Mouse (Mus musculus): ENCODE data around the gene Npdc1.
A peak's percentile ranks its signal among the peaks of the same experiment; 100 is the strongest.

Npdc1 gene

DNA sequence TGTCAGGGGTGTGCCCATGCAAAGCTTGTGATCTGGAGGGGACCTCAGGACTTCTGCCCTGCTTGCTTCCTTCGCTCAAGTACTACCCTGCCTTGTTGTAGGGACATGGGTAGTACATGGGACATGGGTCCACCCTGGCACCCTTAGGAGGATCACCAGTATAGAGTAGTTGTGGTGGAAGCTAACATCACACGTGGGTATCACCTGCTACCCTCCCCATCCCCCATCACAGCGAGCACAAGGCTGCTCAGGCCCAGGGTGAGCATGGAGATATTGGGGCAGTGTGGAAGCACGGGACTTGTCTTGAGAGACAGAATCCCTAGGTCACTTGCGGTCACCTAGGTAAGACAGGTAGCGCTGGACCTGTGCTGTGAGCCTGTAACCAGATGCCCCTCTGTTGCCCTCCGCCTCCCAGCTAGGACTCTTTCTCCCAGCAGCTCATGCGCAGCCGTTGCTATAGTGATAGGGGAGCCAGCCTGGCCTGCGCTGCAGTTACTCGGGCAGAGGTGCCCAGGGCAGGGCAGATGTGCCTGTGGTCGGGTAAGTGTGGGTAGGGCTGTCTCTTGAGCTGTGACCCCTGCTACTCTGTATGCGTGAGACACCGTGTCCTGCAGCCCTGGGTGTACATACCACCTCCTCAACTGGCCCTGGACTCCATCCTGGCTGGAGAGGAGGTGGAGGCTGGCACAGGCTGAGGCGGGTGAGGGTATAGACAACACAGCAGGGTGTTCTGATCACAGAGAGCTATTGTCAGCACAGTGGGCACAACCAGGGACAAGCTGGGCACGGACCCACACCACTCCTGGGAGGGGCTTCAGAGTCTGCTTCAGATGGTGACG is 31.5 kb downstream of the Npdc1 start:
- DNase-seq (ENCODE audit: low spot score in 2 of 2): peak; percentile 23 to 26

DNA sequence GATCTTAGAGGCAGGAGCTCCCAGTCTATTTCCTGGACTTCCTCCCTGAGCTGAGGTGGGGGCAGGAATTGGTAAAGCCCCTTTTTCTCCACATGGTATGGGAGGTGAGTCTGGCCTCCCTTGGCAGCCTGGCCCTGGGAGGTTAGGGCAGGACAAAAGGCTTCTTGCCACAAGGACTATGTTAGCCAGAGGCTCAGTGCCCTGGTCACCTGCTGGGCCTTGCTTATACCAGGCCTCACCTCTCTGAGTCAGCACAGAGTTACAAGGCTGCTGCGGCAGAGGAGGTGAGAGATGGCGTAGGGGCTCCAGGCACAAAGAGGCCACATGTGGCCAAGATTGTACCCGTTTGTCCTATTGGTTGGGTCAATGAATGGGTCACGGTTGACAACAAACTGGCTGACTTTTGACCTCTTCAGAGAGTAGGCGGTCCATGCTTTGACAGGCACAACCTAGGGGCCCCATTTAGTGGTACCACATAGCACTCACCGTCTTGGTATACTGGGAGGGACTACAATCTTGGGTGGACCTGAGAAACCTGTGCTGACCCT is 32.2 kb downstream of the Npdc1 start:
- no peak for DNase-seq (ENCODE audit: low spot score in 2 of 2)

DNA sequence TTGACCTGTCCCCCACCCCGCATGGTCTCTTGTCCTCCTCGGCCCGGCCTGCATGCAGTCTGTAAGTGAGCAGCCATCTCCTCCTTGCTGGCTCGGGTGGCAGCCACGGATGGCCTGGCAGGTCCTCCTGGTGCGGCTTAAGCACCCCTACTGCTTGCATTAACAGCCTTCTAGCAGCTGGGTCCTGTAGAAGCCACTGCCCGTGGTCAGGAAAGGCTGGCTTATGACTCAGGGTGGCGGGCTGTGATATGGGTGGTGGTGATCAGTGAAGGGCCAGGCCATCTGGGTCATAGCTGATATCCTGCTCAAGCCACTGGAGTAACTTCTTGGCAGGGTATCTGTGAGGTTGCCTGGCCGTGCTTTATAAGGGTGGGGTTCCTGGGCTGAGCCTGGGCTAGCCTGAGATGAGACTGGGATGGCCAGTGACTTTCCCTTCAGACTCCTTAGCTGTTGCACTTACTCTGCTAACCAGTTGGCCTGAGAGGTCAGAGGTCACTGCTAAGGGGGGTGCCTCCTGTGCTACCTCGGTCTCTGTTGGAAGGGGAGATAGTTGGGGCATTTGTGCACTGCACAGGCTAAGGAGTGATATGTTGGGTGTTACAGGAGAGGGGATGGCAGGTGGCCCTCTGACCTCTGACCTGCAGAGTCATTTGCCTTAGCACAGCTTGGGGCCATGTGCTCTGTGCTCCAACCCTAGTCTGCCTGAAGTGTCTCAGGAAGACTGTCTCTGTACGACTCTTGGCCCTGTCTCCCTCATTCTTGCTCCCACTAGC is 33.4 kb downstream of the Npdc1 start:
- no peak for DNase-seq (ENCODE audit: low spot score in 2 of 2)

DNA sequence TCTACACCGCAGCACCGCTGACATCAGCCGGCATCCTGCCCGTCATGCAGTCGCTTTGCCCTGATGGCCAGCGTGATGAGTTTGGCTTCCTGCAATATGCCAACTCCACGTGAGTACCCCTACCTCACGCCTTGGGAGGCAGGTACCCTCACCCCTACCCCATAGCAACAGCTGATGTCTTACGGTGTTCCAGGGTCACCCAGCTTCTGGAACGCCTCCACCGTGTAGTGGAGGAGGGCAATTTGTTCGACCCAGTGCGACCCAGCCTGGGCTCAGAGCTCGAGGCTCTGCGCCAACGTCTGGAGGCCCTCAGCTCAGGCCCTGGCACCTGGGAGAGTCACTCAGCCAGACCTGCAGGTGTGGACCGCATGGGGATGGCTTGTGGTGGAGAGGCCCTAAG is 34.0 kb downstream of the Npdc1 start:
- no peak for DNase-seq (ENCODE audit: low spot score in 2 of 2)

DNA sequence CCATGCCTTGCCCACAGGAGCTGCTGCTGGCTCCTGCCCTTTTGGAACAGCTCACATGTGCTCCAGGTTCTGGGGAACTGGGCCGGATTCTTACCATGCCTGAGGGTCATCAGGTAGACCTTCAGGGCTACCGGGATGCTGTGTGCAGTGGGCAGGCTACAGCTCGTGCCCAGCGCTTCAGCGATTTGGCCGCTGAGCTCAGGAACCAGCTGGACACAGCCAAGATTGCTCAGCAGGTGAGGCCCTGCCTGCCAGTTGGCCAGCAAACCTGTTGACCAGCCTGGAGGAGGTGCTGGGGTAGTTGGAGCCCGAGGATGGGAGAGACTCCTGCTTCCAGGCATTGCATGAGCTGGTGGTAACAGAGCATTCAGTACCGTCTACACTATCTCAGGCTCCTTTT is 35.1 kb downstream of the Npdc1 start:
- no peak for DNase-seq (ENCODE audit: low spot score in 2 of 2)

DNA sequence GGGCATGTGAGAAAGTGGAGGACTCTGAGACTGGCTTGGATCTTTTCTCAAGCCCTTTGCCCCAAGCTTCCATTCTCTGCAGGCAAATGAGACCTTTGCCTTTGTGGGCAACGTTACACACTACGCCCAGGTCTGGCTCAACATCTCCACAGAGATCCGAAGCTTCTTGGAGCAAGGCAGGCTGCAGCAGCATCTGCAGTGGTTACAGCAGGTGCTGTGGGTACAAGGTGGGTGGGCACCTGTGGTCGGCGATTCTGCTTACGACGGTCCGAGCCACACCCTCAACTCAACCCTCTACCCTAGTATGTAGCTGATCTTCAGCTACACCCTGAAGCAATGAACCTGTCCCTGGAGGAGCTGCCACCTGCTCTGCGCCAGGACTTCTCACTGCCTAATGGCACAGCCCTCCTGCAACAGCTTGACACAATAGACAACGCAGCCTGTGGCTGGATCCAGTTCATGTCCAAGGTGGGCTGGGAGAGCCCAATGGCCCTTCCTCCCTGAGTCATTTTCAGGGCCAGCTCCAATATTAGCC is 37.2 kb downstream of the Npdc1 start:
- no peak for DNase-seq (ENCODE audit: low spot score in 2 of 2)

DNA sequence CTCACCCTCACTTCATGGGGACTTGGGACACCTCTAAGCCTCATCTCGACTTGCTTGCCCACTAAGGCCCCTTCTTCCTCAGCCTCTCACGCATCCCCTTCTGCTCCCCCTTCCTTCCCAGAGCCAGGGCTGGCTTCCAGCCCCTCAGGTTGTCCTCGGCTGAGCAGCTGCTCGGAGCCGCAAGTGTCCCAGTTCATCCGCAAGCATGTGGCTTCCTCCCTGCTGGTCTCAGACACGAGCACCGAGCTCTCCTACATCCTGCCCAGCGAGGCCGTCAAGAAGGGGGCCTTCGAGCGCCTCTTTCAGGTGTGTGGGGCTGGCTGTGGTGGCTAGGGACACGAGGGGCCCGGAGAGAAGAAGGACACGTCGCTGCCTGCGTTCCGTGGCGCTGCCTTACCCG is 41.9 kb downstream of the Npdc1 start:
- no peak for DNase-seq (ENCODE audit: low spot score in 2 of 2)

DNA sequence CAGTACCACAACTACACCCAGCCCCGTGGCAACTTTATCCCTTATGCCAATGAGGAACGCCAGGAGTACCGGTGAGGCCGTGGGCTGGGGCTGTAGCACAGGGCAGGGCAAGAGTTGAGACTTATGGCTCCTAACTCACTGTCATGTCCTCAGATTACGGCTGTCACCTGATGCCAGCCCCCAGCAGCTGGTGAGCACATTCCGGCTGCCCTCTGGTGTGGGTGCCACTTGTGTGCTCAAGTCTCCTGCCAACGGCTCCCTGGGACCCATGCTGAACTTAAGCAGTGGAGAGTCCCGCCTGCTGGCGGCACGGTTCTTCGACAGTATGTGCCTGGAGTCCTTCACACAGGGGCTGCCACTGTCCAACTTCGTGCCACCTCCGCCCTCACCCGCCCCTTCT is 43.5 kb downstream of the Npdc1 start:
- no peak for DNase-seq (ENCODE audit: low spot score in 2 of 2)

DNA sequence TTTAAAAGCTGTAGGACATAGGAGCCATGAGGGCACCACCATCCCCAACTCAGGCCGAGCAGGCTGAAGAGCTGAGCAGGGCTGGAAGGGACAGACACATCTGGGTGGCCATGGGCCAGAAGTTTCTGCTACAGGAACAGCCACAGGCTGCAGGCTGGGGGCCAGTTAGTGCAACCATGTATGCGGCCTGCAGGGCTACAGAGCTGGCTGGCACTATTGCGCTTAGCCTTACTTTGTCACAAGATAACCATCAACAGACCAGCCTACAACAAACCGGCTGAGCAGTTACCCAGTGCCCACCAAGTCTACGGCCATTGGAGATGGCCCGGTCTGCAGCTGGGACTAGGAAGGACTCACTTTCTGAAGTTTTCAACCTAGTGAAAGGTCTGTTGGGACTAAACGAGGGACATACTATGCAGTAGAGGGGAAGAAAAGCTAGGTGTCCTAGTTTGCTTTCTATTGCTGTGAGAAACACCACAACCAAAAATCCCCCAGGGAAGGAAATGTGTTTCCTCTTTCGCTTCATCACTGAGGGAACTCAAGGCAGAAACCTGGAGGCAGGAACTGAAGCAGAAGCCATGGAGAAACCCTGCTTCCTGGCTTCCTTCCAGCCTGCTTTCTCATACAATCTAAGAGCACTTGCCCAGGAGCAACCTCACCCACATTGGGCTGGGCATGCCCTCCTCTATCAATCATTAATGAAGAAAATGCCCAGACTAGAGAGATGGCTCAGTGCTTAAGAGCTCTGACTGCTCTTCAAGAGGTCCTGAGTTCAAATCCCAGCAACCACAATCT is 51.9 kb downstream of the Npdc1 start:
- DNase-seq (ENCODE audit: low spot score in 2 of 2): no peak

DNA sequence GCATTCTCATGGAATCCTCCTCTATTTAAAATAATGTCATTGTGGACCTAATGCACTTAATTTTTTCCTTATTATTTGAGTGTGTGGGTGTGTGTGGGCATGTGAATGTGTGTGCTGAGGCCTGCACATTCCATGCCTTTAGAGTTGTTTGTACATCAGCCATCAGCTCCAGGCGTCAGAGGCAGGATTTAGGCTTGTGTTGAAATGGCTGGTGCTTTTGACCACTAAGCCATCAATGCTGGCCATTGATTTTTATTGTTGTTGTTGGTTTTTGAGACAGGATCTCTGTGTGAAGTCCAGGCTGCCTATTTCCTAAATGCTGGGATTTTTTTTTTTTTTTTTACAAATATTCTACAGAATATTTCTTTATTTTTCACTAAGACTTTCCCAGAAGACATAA is 53.8 kb downstream of the Npdc1 start:
- no peak for DNase-seq (ENCODE audit: low spot score in 2 of 2)

DNA sequence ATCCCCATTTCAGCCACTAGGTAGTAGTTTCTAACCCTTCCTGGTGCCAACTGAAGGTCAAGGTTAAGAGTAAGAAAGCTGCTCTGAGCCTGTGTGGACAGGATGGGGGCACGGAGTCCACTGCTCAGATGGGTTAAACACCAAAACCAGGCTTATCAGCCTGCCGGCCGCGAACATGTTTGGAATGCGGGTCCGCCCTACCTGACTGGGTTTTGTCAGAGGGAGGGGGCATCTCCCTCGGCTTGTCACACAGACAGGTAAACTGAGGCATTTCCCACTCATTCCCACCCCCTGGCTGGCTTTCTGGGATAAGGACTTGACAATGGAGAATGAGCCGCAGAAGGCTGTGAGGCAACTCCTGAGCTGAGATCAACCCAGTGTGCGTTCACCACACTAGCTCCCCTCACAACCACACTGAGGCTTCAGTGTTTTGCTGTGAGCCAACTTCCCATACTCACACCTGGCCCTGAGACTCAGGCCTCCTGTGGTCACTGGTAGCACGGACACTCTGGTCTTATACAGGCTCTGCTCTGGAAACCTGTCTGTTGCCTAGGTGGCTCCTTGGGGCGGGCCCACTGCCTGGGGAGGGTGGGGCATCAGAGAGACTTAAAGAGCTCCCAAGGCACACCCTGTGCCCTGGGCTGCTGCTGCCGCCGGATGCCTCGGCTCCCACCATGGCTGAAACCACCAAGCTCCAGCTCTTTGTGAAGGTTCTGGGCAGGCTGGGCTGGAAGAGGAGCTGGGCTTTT is 57.2 kb downstream of the Npdc1 start, which contains the start of gene Clic3:
Gene Clic3, plus strand, starts transcription at position 634 of the 749 bp plus-strand sequence.
- DNase-seq (ENCODE audit: low spot score in 2 of 2): no peak

DNA sequence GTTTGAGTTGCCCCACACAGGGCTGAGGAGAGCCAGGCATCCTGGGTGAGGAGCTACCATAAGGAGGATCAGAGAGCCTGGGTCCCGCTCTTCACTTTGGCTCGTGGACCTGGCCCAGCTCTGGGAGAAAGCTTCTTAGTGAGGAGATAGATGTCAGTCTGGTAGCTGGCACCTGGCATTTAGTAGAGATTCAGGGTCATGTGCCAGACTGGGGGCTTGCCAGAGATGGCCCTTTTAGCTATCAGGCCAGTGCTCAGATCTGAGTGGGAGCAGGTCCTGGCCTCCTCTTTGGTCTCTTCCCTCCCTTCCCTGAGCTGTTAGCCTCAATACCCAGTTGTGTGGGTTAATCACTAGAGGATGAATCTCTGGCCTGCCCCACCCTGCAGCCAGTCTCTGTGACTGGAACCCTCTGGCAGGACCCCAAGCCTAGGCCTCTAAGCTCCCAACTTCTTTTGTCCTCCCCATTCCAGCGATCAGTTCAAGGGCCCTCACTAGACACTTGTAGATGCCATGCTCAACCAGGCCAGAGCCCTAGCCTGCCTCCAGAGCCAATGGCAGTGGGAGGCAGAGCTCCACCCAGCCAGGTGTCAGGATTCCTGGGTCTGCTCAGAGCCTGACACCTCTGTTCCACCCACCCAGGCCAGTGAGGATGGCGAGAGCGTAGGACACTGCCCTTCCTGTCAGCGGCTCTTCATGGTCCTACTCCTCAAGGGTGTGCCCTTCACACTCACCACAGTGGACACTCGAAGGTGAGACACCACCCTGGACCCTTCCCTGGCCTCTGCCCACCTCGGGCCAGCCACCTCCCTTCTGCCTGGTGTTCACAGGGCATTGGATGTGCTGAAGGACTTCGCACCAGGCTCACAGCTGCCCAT is 58.1 kb downstream of the Npdc1 start:
- DNase-seq (ENCODE audit: low spot score in 2 of 2): no peak

DNA sequence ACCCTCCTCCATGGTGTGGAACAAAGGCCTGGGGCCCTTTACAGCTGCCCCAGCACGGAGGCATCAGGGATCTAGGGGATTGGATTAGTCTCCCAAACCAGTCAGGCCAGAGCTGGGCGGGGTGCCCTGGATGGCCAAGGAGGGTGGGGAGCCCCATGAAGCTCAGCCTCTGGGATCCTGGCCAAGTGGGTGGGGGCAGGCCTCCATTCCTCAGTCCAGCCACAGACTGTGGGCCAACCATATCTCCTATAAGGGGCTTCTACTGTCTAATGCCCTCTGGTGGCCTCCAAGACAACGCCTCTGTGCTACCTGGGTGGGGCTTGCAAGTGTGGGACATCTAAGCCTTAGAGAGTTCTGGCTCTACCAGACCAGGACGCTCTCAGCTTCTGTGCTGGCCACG is 59.8 kb downstream of the Npdc1 start:
- no peak for DNase-seq (ENCODE audit: low spot score in 2 of 2)

Measured in right cerebral cortex, adult 2 months (tissue).